Mouse (Mus musculus): ENCODE measurements around the gene Mthfd1l.

The Mthfd1l gene

GRCm38 (mm10) chr10:4079643-4080244 is 106.8 kb downstream of the Mthfd1l start:
- DNase-seq (ENCODE audit: low read depth, low spot score), result no peak

GRCm38 (mm10) chr10:4083609-4084008 is 110.7 kb downstream of the Mthfd1l start:
- no peak for DNase-seq (ENCODE audit: low read depth, low spot score)

GRCm38 (mm10) chr10:4084907-4085306 is 112.0 kb downstream of the Mthfd1l start:
- no peak for DNase-seq (ENCODE audit: low read depth, low spot score)

GRCm38 (mm10) chr10:4085363-4086141 is 112.6 kb downstream of the Mthfd1l start:
- no peak for DNase-seq (ENCODE audit: low read depth, low spot score)

GRCm38 (mm10) chr10:4087563-4087962 is 114.6 kb downstream of the Mthfd1l start:
- no peak for DNase-seq (ENCODE audit: low read depth, low spot score)

GRCm38 (mm10) chr10:4088744-4089414 is 116.0 kb downstream of the Mthfd1l start:
- no peak for DNase-seq (ENCODE audit: low read depth, low spot score)

GRCm38 (mm10) chr10:4089885-4090284 is 117.0 kb downstream of the Mthfd1l start:
- no peak for DNase-seq (ENCODE audit: low read depth, low spot score)

- no peak for DNase-seq (ENCODE audit: low read depth, low spot score)
Measured at GRCm38 (mm10) chr10:4092990-4093389, 120.1 kb downstream of the Mthfd1l start.

- DNase-seq (ENCODE audit: low read depth, low spot score), result no peak
Measured at GRCm38 (mm10) chr10:4094093-4094817, 121.3 kb downstream of the Mthfd1l start.

- DNase-seq (ENCODE audit: low read depth, low spot score), result no peak
Measured at GRCm38 (mm10) chr10:4096151-4096550, 123.2 kb downstream of the Mthfd1l start.

GRCm38 (mm10) chr10:4100007-4100406 is 127.1 kb downstream of the Mthfd1l start:
- no peak for DNase-seq (ENCODE audit: low read depth, low spot score)

- DNase-seq (ENCODE audit: low read depth, low spot score), result no peak
Measured at GRCm38 (mm10) chr10:4105676-4106528, 133.0 kb downstream of the Mthfd1l start.

- no peak for DNase-seq (ENCODE audit: low read depth, low spot score)
Measured at GRCm38 (mm10) chr10:4107661-4108338, 134.9 kb downstream of the Mthfd1l start.

GRCm38 (mm10) chr10:4108462-4108861 is 135.5 kb downstream of the Mthfd1l start:
- no peak for DNase-seq (ENCODE audit: low read depth, low spot score)

GRCm38 (mm10) chr10:4111095-4111794 is 138.3 kb downstream of the Mthfd1l start:
- no peak for DNase-seq (ENCODE audit: low read depth, low spot score)

- no peak for DNase-seq (ENCODE audit: low read depth, low spot score)
Measured at GRCm38 (mm10) chr10:4111795-4112139, 138.8 kb downstream of the Mthfd1l start.

GRCm38 (mm10) chr10:4112611-4113327 is 139.9 kb downstream of the Mthfd1l start:
- no peak for DNase-seq (ENCODE audit: low read depth, low spot score)

- DNase-seq (ENCODE audit: low read depth, low spot score), result no peak
Measured at GRCm38 (mm10) chr10:4113328-4113658, 140.4 kb downstream of the Mthfd1l start.

- no peak for DNase-seq (ENCODE audit: low read depth, low spot score)
Measured at GRCm38 (mm10) chr10:4116653-4117052, 143.7 kb downstream of the Mthfd1l start.
